Mouse (Mus musculus): Measurements from ENCODE around the gene Pth2. TPM values are rescaled to one million over a fixed set of nuclear protein-coding genes. Genes with fewer than 3 reads are reported as not detected.

Gene Pth2
- not detected in 2 replicates for total RNA-seq (2012; rRNA removed)
- polyA plus RNA-seq (2012; ENCODE audit: insufficient read depth in 1 of 2, insufficient read length in 2 of 2, low read depth in 1 of 2, low replicate concordance in 2 of 2, missing spikeins in 1 of 2), result not detected

DNA sequence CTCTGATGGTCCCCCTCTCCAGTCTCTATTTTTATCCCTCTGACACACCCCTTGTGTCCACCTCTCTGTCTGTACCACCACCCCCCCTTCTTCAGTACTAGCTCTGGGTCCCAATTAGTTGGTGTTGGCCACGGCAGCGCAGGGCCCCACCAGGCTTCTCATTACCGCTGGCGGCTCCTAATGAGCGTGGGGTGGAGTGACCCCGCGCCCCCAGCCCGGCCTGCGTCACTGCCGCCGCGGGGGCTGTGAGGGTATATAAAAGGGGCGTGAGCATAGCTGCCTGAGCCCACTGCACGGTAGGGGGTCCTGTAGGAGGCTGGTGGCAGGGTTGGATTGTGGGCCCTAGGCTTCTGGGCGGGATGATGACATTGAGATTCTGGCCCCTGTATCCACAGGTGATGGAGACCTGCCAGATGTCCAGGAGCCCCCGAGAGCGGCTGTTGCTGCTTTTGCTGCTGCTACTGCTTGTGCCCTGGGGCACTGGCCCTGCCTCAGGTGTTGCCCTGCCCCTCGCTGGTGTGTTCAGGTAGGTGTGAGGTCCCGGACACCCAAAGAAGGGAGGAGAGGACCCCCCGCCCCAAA is at the start of gene Pth2:
TSS of gene Pth2 (plus strand) at position 100 of the 582 bp plus-strand sequence.
- Histone ChIP-seq H3K9ac (ENCODE audit: control insufficient read depth, low read depth, low read length, poor library complexity, severe bottlenecking) (no peak within 1 kb of the TSS; the same call in 1 of the 2 replicates), H3K36me3 (ENCODE audit: control insufficient read depth in 1 of 2, insufficient read depth in 2 of 2, low read length in 2 of 2) (peaks cover 0 to 3% of the 10 kb centered on the region in 2 experiments; a peak in 2 of 4 replicates), H3K4me3 (ENCODE audit: control insufficient read depth in 1 of 2, insufficient read depth in 1 of 2, low read depth in 2 of 2, low read length in 2 of 2) (no peak within 1 kb of the TSS; a peak in 1 of 4 replicates), H3K4me1 (ENCODE audit: control insufficient read depth in 1 of 2, insufficient read depth in 2 of 2, low read length in 2 of 2) (peaks cover 0 to 5% of the 10 kb centered on the region in 2 experiments; a peak in 2 of 4 replicates), H3K27ac (ENCODE audit: control insufficient read depth, low read depth, low read length) (no peak within 1 kb of the TSS), H3K79me2 (ENCODE audit: control insufficient read depth, insufficient read depth, low read length, poor library complexity) (no peaks in the 10 kb centered on the region), H3K9me3 (replicated peaks; ENCODE audit: insufficient read depth, low read length) (no peaks in the 10 kb centered on the region), H3K27me3 (ENCODE audit: control insufficient read depth in 1 of 2, insufficient read depth in 2 of 2, low read length in 2 of 2) (no peaks in the 10 kb centered on the region)
- no peak for TF ChIP-seq HCFC1 (IDR thresholded peaks at IDR 0.05; ENCODE audit: low read depth, low read length)
- TF ChIP-seq CHD1 (IDR thresholded peaks at IDR 0.05; ENCODE audit: low read depth, low read length), result no peak
- DNase-seq (ENCODE audit: low read depth, low spot score), result no peak

DNA sequence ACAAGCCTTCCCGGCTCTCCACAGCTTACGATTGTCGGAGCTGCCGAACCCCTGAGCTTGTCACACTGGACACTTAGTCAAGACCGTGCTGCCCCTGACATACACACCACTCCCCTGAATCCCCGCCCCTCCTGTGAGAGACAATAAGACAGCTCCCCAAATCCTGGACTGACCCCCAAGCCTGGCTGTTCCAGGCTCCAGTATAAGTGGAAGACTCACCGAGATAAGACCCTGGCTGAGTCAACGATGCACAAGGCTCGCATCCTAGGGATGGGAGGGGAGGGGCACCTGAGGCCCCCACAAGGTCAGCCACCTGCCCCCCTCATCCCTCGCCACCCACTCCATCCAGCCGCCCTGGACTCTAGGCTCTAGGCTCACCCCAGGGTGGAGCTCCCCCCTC is 48.9 kb upstream of the Pth2 start:
- DNase-seq (ENCODE audit: low read depth, low spot score), result no peak
- Histone ChIP-seq H3K27me3 (ENCODE audit: control insufficient read depth in 1 of 2, insufficient read depth in 2 of 2, low read length in 2 of 2) (no peaks in the 10 kb centered on the region), H3K4me1 (ENCODE audit: control insufficient read depth in 1 of 2, insufficient read depth in 2 of 2, low read length in 2 of 2) (peaks cover 0 to 16% of the 10 kb centered on the region in 2 experiments; a peak in 3 of 4 replicates), H3K4me3 (ENCODE audit: control insufficient read depth in 1 of 2, insufficient read depth in 1 of 2, low read depth in 2 of 2, low read length in 2 of 2) (no peak overlapping the region), H3K9me3 (replicated peaks; ENCODE audit: insufficient read depth, low read length) (no peaks in the 10 kb centered on the region), H3K36me3 (ENCODE audit: control insufficient read depth in 1 of 2, insufficient read depth in 2 of 2, low read length in 2 of 2) (peaks cover 3 to 11% of the 10 kb centered on the region in 2 experiments; a peak in 3 of 4 replicates), H3K27ac (ENCODE audit: control insufficient read depth, low read depth, low read length) (no peak overlapping the region), H3K79me2 (ENCODE audit: control insufficient read depth, insufficient read depth, low read length, poor library complexity) (peaks cover 30% of the 10 kb centered on the region), H3K9ac (ENCODE audit: control insufficient read depth, low read depth, low read length, poor library complexity, severe bottlenecking) (no peak overlapping the region)
- TF ChIP-seq TAL1 (IDR thresholded peaks at IDR 0.05; ENCODE audit: low read length), result no peak
- no peak for TF ChIP-seq MAZ (IDR thresholded peaks at IDR 0.05; ENCODE audit: low read depth, low read length)
- TF ChIP-seq CHD1 (IDR thresholded peaks at IDR 0.05; ENCODE audit: low read depth, low read length), result no peak
- TF ChIP-seq SMC3 (IDR thresholded peaks at IDR 0.05; ENCODE audit: low read depth, low read length), result no peak
- no peak for TF ChIP-seq TBP (IDR thresholded peaks at IDR 0.05; ENCODE audit: low read depth, low read length)
- TF ChIP-seq ZMIZ1 (IDR thresholded peaks at IDR 0.05; ENCODE audit: low read depth, low read length), result no peak
- no peak for TF ChIP-seq MEF2A (IDR thresholded peaks at IDR 0.05; ENCODE audit: extremely low read depth, insufficient replicate concordance, low read depth, low read length, poor library complexity, severe bottlenecking)
- TF ChIP-seq RCOR1 (IDR thresholded peaks at IDR 0.05; ENCODE audit: low read depth, low read length), result no peak
- no peak for TF ChIP-seq MAFK (IDR thresholded peaks at IDR 0.05; ENCODE audit: borderline replicate concordance, low read depth, low read length)
- TF ChIP-seq POLR2A (IDR thresholded peaks at IDR 0.05; ENCODE audit: control insufficient read depth in 1 of 2, insufficient read depth in 1 of 2, low read depth in 1 of 2, low read length in 2 of 2, poor library complexity in 1 of 2), result no peak
- no peak for TF ChIP-seq TCF12 (IDR thresholded peaks at IDR 0.05; ENCODE audit: low read depth, low read length)
- TF ChIP-seq MYB (IDR thresholded peaks at IDR 0.05; ENCODE audit: low read depth, low read length), result no peak
- no peak for TF ChIP-seq MAX (IDR thresholded peaks at IDR 0.05; ENCODE audit: low read length)
- no peak for TF ChIP-seq GATA1 (IDR thresholded peaks at IDR 0.05; ENCODE audit: low read depth, low read length)
- TF ChIP-seq ETS1 (IDR thresholded peaks at IDR 0.05; ENCODE audit: low read depth, low read length), result no peak

Measured in MEL (cell line).